In genomic region chr9:58196610-58197567, GRCm38 (mm10) we compare ENCODE assay signal across 8 mouse cellular contexts. TPM values are rescaled to one million over a fixed set of nuclear protein-coding genes. Genes with fewer than 3 reads are reported as not detected.
DNase-seq lines count a peak whose midpoint lies in the region; ATAC-seq and TF ChIP-seq lines count a peak whose summit lies in the region.

No protein-coding gene starts in this region.

- H3K4me1 ChIP-seq in heart, postnatal 0 days (ENCODE audit: control insufficient read depth, insufficient read depth): peaks cover 19% of the 10 kb centered on the region
- no peaks in the 10 kb centered on the region for H3K4me1 ChIP-seq in heart, adult 2 months (ENCODE audit: control insufficient read depth, insufficient read depth, low read length)
- H3K4me1 ChIP-seq in bone marrow, adult 2 months (ENCODE audit: control insufficient read depth, insufficient read depth, low read length): no peaks in the 10 kb centered on the region; the same call in 1 of the 2 replicates
- peaks cover 10% of the 10 kb centered on the region for H3K4me1 ChIP-seq in hindbrain, embryonic 11.5 days (replicated peaks; ENCODE audit: control insufficient read depth, insufficient read depth, low read length)
- peaks cover 50% of the 10 kb centered on the region for H3K4me1 ChIP-seq in midbrain, embryonic 15.5 days

- H3K4me3 ChIP-seq in heart, postnatal 0 days (ENCODE audit: low read depth, low read length): peak overlapping the region; percentile 33
- no peak overlapping the region for H3K4me3 ChIP-seq in heart, adult 2 months
- no peak overlapping the region for H3K4me3 ChIP-seq in bone marrow, adult 2 months (replicated peaks; ENCODE audit: control insufficient read depth, low read depth, low read length)
- H3K4me3 ChIP-seq in hindbrain, embryonic 11.5 days (ENCODE audit: low read depth, low read length): peak overlapping the region; percentile 13
- peak overlapping the region; percentile 42 for H3K4me3 ChIP-seq in midbrain, embryonic 15.5 days

- no peak for TF ChIP-seq POLR2A in heart, adult 2 months (IDR thresholded peaks at IDR 0.05; ENCODE audit: insufficient read depth, low read depth, low read length)
- TF ChIP-seq POLR2A in bone marrow, adult 2 months (IDR thresholded peaks at IDR 0.05; ENCODE audit: borderline replicate concordance, control insufficient read depth, low read depth, low read length): no peak

- H3K27me3 ChIP-seq in heart, postnatal 0 days (ENCODE audit: control insufficient read depth, insufficient read depth, low read length): peaks cover 84% of the 10 kb centered on the region
- H3K27me3 ChIP-seq in heart, adult 2 months (ENCODE audit: control insufficient read depth, insufficient read depth, low read length): peaks cover 25% of the 10 kb centered on the region
- H3K27me3 ChIP-seq in hindbrain, embryonic 11.5 days (ENCODE audit: control insufficient read depth, insufficient read depth, low read length): peaks cover 75% of the 10 kb centered on the region
- H3K27me3 ChIP-seq in midbrain, embryonic 15.5 days (replicated peaks): peaks cover 45% of the 10 kb centered on the region

- peak overlapping the region; percentile 50; the same call in 1 of the 2 replicates for H3K4me2 ChIP-seq in heart, postnatal 0 days (ENCODE audit: low read depth, low read length)
- H3K4me2 ChIP-seq in hindbrain, embryonic 11.5 days (replicated peaks; ENCODE audit: low read depth, low read length): peak overlapping the region; percentile 8
- H3K4me2 ChIP-seq in midbrain, embryonic 15.5 days: peak overlapping the region; percentile 67

- WGBS in heart, postnatal 0 days: 4% methylated on average over 46 of the region's 46 CpGs
- WGBS in heart, adult 2 months: 15% methylated on average over 46 of the region's 46 CpGs
- whole genome bisulfite sequencing in bone marrow, adult 2 months: 7% methylated on average over 46 of the region's 46 CpGs
- 2% methylated on average over 46 of the region's 46 CpGs for WGBS in hindbrain, embryonic 11.5 days
- WGBS in midbrain, embryonic 15.5 days: 4% methylated on average over 46 of the region's 46 CpGs

- no peak for TF ChIP-seq CTCF in heart, postnatal 0 days (IDR thresholded peaks at IDR 0.05; ENCODE audit: low read depth)
- TF ChIP-seq CTCF in heart, adult 2 months (IDR thresholded peaks at IDR 0.05): no peak
- TF ChIP-seq CTCF in bone marrow, adult 2 months (IDR thresholded peaks at IDR 0.05; ENCODE audit: control insufficient read depth, insufficient read depth, low read length): no peak

- DNase-seq in heart, postnatal 0 days (ENCODE audit: low spot score): no peak
- no peak for DNase-seq in heart, adult 2 months
- DNase-seq in hindbrain, embryonic 11.5 days (ENCODE audit: low spot score): peak; percentile 43
- DNase-seq in frontal cortex, postnatal 25 days (ENCODE audit: low spot score in 2 of 2): no peak

- no peak for ATAC-seq in heart, postnatal 0 days (ENCODE audit: insufficient read depth, low read depth)
- no peak for ATAC-seq in hindbrain, embryonic 11.5 days (ENCODE audit: low FRiP score)
- ATAC-seq in midbrain, embryonic 15.5 days (replicated peaks): no peak
- ATAC-seq in frontal cortex, adult (ENCODE audit: low TSS enrichment): no peak
- ATAC-seq in monocyte, adult 5-6 weeks (replicated peaks; ENCODE audit: insufficient number of reproducible peaks, low FRiP score, low TSS enrichment, poor library complexity, severe bottlenecking): no peak

- H3K36me3 ChIP-seq in heart, postnatal 0 days (replicated peaks; ENCODE audit: control insufficient read depth, insufficient read depth, low read length): no peaks in the 10 kb centered on the region
- H3K36me3 ChIP-seq in heart, adult 2 months (ENCODE audit: control insufficient read depth, insufficient read depth, low read length): no peaks in the 10 kb centered on the region
- no peaks in the 10 kb centered on the region for H3K36me3 ChIP-seq in hindbrain, embryonic 11.5 days (ENCODE audit: control insufficient read depth, insufficient read depth, low read length)
- H3K36me3 ChIP-seq in midbrain, embryonic 15.5 days (replicated peaks): no peaks in the 10 kb centered on the region

- no peaks in the 10 kb centered on the region for H3K9me3 ChIP-seq in heart, postnatal 0 days (replicated peaks; ENCODE audit: control insufficient read depth, low read length)
- no peaks in the 10 kb centered on the region for H3K9me3 ChIP-seq in hindbrain, embryonic 11.5 days (ENCODE audit: control insufficient read depth, low read length)
- no peaks in the 10 kb centered on the region for H3K9me3 ChIP-seq in midbrain, embryonic 15.5 days

- intact Hi-C loops in heart, adult 2 months (cut with DNase I): no loop called here

- no peak overlapping the region for H3K9ac ChIP-seq in heart, postnatal 0 days (replicated peaks; ENCODE audit: low read depth, low read length)
- no peak overlapping the region for H3K9ac ChIP-seq in heart, adult 2 months (ENCODE audit: low read depth, low read length)
- no peak overlapping the region for H3K9ac ChIP-seq in hindbrain, embryonic 11.5 days (ENCODE audit: low read depth, low read length)
- peak overlapping the region; percentile 51 for H3K9ac ChIP-seq in midbrain, embryonic 15.5 days

- no peak for TF ChIP-seq EP300 in heart, postnatal 0 days (IDR thresholded peaks at IDR 0.05; ENCODE audit: low read depth)
- TF ChIP-seq EP300 in heart, adult 2 months (IDR thresholded peaks at IDR 0.05; ENCODE audit: insufficient read depth, low read depth, low read length): no peak

- H3K79me2 ChIP-seq in heart, adult 2 months (replicated peaks; ENCODE audit: control insufficient read depth, insufficient read depth, low read length): no peaks in the 10 kb centered on the region

- no peak overlapping the region for H3K27ac ChIP-seq in heart, postnatal 0 days (ENCODE audit: low read depth)
- H3K27ac ChIP-seq in heart, adult 2 months: no peak overlapping the region
- H3K27ac ChIP-seq in bone marrow, adult 2 months (ENCODE audit: control insufficient read depth, insufficient read depth, low read depth, low read length, poor library complexity): 0 out of 2 replicates have a peak overlapping the region, but pooled peaks have one; percentile 64
- H3K27ac ChIP-seq in hindbrain, embryonic 11.5 days (ENCODE audit: low read depth, low read length): no peak overlapping the region
- peak overlapping the region; percentile 86 for H3K27ac ChIP-seq in midbrain, embryonic 15.5 days

RNA-seq across cellular contexts. Expression of gene Islr, which starts 7.2 kb away (rescaled TPM):
- total RNA-seq in heart, postnatal 0 days (2014; rRNA removed; ENCODE audit: low replicate concordance): 21.1 and 39.9 TPM in 2 replicates
- 14.4 and 16.3 TPM in 2 replicates for polyA plus RNA-seq in heart, postnatal 0 days (2015; fragmentation: Nextera tagmentation; extraction: Ambion mirVana)
- 10 to 100 TPM; 19.1 to 29.8 TPM for total RNA-seq in heart, adult 2 months (2021)
- 100.0 and 139 TPM in 2 replicates for polyA plus RNA-seq in heart, adult 2 months (2012; rRNA removed)
- polyA plus RNA-seq in bone marrow, adult 2 months (2011; ENCODE audit: insufficient read depth, insufficient read length, low replicate concordance, missing spikeins): 4.2 and 6.3 TPM in 2 replicates
- 15.5 and 16.7 TPM in 2 replicates for polyA plus RNA-seq in hindbrain, embryonic 11.5 days (2014; fragmentation: Nextera tagmentation; extraction: Ambion mirVana)
- polyA plus RNA-seq in midbrain, embryonic 15.5 days (2015; fragmentation: Nextera tagmentation; extraction: Ambion mirVana): 36.1 and 46.9 TPM in 2 replicates
- not detected in 3 replicates for total RNA-seq in monocyte, adult 5-6 weeks (2017)

RNA-seq across cellular contexts. Expression of gene Islr2, which starts 7.2 kb away (rescaled TPM):
- 0.69 and 0.89 TPM in 2 replicates for total RNA-seq in heart, postnatal 0 days (2014; rRNA removed; ENCODE audit: low replicate concordance)
- polyA plus RNA-seq in heart, postnatal 0 days (2015; fragmentation: Nextera tagmentation; extraction: Ambion mirVana): 0.08 TPM in 1 of 2 replicates, not detected in the other
- under 1 TPM; 0.57 to 0.96 TPM for total RNA-seq in heart, adult 2 months (2021)
- polyA plus RNA-seq in heart, adult 2 months (2012; rRNA removed): 0.61 and 1.8 TPM in 2 replicates
- polyA plus RNA-seq in bone marrow, adult 2 months (2011; ENCODE audit: insufficient read depth, insufficient read length, low replicate concordance, missing spikeins): 0.49 TPM in 1 of 2 replicates, not detected in the other
- polyA plus RNA-seq in hindbrain, embryonic 11.5 days (2014; fragmentation: Nextera tagmentation; extraction: Ambion mirVana): 5.5 and 6.7 TPM in 2 replicates
- polyA plus RNA-seq in midbrain, embryonic 15.5 days (2015; fragmentation: Nextera tagmentation; extraction: Ambion mirVana): 44.4 and 55.1 TPM in 2 replicates
- 0.10 to 0.11 TPM in 2 of 3 replicates, not detected in the other for total RNA-seq in monocyte, adult 5-6 weeks (2017)

RNA-seq across cellular contexts. Expression of gene Pml, which starts 52.7 kb away (rescaled TPM):
- 11.4 and 15.0 TPM in 2 replicates for total RNA-seq in heart, postnatal 0 days (2014; rRNA removed; ENCODE audit: low replicate concordance)
- 5.2 and 5.6 TPM in 2 replicates for polyA plus RNA-seq in heart, postnatal 0 days (2015; fragmentation: Nextera tagmentation; extraction: Ambion mirVana)
- total RNA-seq in heart, adult 2 months (2021): 1 to 10 TPM; 7.5 to 8.2 TPM
- 10.4 and 10.5 TPM in 2 replicates for polyA plus RNA-seq in heart, adult 2 months (2012; rRNA removed)
- 48.3 and 92.4 TPM in 2 replicates for polyA plus RNA-seq in bone marrow, adult 2 months (2011; ENCODE audit: insufficient read depth, insufficient read length, low replicate concordance, missing spikeins)
- polyA plus RNA-seq in hindbrain, embryonic 11.5 days (2014; fragmentation: Nextera tagmentation; extraction: Ambion mirVana): 6.4 and 8.3 TPM in 2 replicates
- 3.9 and 5.0 TPM in 2 replicates for polyA plus RNA-seq in midbrain, embryonic 15.5 days (2015; fragmentation: Nextera tagmentation; extraction: Ambion mirVana)
- 6.6 to 23.5 TPM (median 15.6 TPM) in 3 replicates for total RNA-seq in monocyte, adult 5-6 weeks (2017)

RNA-seq across cellular contexts. Expression of gene Stoml1, which starts 56.1 kb away (rescaled TPM):
- 16.4 and 52.8 TPM in 2 replicates for total RNA-seq in heart, postnatal 0 days (2014; rRNA removed; ENCODE audit: low replicate concordance)
- 21.7 and 23.3 TPM in 2 replicates for polyA plus RNA-seq in heart, postnatal 0 days (2015; fragmentation: Nextera tagmentation; extraction: Ambion mirVana)
- total RNA-seq in heart, adult 2 months (2021): 1 to 10 TPM; 9.2 to 9.6 TPM
- 23.4 and 29.4 TPM in 2 replicates for polyA plus RNA-seq in heart, adult 2 months (2012; rRNA removed)
- polyA plus RNA-seq in bone marrow, adult 2 months (2011; ENCODE audit: insufficient read depth, insufficient read length, low replicate concordance, missing spikeins): 14.4 and 24.5 TPM in 2 replicates
- polyA plus RNA-seq in hindbrain, embryonic 11.5 days (2014; fragmentation: Nextera tagmentation; extraction: Ambion mirVana): 31.2 and 35.7 TPM in 2 replicates
- 136 and 140 TPM in 2 replicates for polyA plus RNA-seq in midbrain, embryonic 15.5 days (2015; fragmentation: Nextera tagmentation; extraction: Ambion mirVana)
- total RNA-seq in monocyte, adult 5-6 weeks (2017): 11.3 to 14.2 TPM (median 13.0 TPM) in 3 replicates

Comparison
In these comparisons a context has a peak if more than half of its experiments do, and no peak if none do; other contexts are left out.
1. H3K4me3 ChIP-seq: peak in heart, postnatal 0 days (single experiment), hindbrain, embryonic 11.5 days (single experiment) and midbrain, embryonic 15.5 days (single experiment); none in heart, adult 2 months (single experiment) and bone marrow, adult 2 months (single experiment).
2. H3K27ac ChIP-seq: peak in bone marrow, adult 2 months (single experiment) and midbrain, embryonic 15.5 days (single experiment); none in heart, postnatal 0 days (single experiment), heart, adult 2 months (single experiment) and hindbrain, embryonic 11.5 days (single experiment).
3. H3K4me2 ChIP-seq: peak in every context shown above with its lines; median percentile 67 in midbrain, embryonic 15.5 days; 50 in heart, postnatal 0 days; 8 in hindbrain, embryonic 11.5 days.